Mouse (Mus musculus) spleen, postnatal 4 days (tissue): ENCODE data around the gene Stxbp6.
"Not testable (repeated sequence)": the region's sequence is repeated elsewhere in the genome, so short reads cannot be mapped to it uniquely, and the experiment has no call there.

Source experiments
- DNase-seq, 2 experiments: peaks; one replicate each; pipeline ENCODE4 v3.0.0; 2022; ENCODE audit warnings: low spot score in 2 of 2

Stxbp6 gene

DNA sequence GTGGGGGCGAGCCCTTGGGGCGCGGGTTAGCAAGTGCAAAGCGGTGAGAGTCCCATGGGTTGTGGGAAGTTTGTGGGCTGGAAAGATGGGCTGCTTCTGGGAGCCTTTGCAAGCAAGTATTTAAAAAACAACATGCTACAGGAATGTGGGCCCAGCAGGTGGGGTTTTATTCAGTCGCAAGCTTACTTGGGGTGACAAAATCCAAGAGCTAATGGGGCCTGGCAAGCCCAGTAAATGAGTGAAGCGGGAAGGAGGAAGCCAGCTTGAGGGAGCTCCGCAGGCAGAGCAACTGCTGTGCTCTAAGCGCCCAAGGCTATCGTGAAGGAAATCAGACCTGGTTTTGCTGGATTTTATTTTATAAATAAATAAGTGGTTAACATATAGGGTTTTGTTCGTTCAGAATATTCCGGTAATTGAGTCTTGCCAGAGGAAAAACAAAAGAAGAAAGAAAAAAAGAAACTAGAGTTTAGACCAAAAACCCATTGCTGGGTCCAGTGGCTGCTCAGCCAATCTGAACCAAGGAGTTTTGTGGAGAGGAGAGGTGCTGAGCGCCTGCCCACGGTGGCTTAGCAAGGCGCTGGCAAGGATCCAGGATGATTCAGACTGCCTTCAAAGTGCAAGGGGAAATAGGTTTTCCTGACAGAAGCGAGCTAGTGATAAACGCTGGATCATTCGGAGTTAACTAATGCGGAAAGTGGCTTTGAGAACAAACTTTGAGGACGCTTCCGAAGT is at the start of gene Stxbp6:
Stxbp6 (minus strand) TSS at position 99 of the 732 bp plus-strand sequence.
- DNase-seq: no peak

DNA sequence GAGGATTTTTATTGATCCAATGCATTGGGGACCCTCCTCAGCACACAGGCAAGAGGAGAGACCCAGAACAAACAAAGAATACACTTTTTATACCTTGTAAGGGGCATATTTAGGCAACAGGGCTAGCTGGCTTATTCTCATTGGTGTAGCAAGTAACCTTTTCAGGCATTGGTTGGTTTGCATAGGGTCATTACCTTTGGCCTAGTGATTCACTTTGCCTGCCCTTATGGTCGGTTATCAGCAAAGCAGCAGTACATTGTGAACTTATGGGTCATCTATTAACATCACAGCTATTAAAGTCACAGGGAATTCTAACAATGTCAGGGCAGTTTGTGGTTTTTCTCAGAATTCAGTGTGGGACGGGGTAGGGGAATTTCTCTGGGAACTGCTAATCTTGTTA is 28.4 kb upstream of the Stxbp6 start:
- not testable (repeated sequence) for DNase-seq

DNA sequence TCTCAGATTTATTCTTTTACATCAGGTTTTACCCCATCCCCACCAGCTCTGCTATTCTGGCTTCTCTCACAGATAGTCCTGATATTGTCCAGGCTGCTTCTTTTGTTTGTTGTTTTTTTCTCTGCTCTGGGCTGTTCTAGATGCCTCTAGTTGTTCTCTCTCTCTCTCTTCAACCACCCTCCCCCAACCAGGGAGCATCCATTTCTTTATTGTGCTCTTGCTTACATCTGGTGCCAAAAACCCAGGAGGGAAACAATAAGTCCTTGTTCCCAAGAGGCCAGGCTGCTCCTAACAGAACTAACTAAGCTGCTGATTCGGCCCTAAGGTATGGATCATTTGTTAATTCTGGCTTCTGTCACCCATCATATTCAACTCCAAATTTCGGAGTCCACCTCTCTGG is 19.2 kb upstream of the Stxbp6 start:
- no peak for DNase-seq

DNA sequence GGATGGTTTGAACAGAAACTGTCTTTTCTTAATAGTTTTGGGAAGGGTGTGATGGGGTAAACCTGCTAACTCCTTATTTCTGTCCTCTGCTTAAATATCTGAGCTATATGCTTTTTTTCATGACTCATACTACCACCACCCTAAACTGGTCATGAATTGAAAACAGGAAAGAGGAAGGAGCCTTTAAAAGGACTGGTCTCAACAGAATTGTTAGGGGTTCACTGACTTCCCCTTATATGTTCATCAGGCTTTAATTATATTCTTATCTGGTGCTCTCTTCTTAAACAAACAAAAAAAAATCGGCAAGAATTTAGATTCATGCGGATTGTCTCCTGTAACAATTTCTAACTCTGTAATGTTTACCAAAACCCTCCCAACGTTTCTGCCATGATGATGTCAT is 17.9 kb upstream of the Stxbp6 start:
- no peak for DNase-seq

DNA sequence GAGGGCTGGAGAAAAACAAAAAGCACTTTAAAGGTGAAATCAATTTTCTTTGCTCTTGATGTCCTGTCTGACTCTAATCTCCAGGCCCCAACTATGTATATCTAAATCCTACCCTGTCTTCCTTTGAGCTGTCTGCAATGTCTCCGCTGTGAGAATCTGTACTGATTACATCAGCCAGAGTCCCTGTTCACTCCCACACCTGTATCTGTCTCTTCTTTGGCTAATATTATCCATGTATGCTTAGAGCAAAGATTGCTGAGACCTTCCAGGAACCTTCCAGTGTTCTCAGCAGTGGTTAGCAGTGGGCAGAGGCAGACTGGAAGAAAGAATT is 8.6 kb upstream of the Stxbp6 start:
- no peak for DNase-seq

DNA sequence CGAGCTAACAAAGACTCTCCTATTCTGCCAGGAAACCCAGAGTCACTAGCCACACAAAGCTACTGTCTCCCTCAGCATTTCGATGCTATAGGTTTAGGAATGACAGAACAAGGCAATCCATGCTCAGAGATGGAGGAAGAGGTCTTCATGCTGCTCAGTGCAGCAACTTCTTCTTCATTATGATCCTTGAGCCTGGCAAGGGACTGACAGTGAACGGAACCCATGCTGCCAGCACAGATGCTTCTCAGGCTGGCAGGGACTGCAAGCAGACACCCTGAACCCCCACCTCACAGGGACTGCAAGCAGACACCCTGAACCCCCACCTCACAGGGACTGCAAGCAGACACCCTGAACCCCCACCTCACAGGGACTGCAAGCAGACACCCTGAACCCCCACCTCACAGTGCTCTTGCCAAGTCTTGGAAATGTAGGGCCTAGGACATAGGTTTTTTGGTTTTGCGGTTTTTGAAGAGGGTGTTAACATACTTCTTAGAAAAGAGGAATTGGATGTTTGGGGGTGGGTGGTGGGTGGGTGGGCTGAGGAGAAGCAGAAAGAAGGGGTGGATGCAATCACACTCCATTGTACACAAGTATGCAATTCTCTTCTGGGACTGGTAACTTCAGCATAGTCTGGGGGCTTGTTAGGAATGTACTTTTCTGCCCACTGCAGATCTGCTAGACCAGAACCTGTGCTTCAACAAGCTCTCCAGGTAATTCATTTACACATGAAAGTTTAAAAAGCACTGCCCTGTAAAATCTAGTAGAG is 8.1 kb upstream of the Stxbp6 start:
- DNase-seq: no peak

DNA sequence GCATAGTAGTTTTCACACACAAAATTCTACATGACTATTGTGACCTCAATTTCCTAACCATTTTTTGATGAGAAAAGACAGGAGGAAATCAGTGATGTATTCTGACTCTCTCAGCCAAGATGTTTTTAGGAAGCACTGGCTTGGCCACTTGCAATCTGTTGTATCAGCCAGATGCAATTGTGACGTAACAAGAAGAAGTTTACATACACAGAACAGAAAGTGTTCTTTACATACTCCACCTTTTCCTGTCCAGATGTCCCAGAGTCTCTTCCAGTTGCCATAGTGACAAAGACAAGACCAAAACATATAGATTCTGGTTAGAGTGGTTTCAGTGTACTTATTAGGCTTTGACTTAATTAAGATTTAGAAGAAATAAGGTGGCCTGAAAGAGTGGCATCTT is 7.1 kb upstream of the Stxbp6 start:
- DNase-seq: no peak

DNA sequence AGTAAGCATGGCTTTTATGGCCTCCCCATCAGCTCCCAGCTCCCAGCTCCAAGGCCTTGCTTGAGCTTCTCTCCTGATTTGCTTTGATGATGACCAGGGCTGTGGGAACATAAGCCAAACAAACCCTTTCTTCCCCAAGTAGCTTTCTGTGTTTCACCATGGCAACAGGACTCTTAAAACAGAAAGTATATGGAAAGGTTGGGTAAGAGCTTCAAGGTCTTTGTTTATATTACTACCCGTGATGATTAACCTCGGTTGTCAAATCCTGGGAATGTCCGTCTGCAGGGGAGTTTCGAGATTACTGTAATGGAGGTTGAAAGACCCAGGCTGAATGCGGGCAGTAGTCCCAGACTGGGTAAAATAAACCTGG is 6.2 kb upstream of the Stxbp6 start:
- DNase-seq: no peak

DNA sequence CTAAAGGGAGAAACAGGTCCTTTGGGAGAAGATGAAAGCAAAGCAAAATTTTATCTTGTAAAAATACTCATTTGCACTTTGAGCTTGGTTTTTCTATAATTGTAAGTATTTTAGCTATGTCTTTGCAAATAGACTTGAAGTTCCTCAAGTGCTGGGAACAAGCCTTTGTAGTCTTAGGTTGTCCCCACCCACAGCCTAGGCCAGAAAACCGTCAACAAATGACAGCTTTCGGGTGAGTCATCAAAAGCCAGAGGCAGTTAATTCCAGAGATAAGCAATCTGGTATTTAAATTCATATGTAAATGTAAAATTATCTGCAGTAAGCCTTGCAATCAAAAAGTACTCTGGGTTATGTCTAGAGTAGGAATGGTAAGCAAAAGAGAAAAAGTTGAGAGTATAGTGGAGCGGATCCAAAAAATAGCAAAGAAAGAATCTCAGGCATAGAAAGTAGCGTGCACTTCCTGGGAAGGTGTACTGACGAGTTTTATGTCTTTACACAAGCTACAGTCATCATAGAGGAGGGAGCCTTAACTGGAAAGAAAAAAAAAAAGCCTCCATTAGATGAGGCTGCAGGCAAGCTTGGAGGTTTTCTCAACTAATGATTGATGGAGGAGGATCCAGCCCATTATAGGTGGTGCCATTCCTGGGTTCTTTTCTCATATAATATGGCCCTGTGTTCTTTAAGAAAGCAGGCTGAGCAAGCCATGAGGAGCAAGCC is 5.7 kb upstream of the Stxbp6 start:
- no peak for DNase-seq

DNA sequence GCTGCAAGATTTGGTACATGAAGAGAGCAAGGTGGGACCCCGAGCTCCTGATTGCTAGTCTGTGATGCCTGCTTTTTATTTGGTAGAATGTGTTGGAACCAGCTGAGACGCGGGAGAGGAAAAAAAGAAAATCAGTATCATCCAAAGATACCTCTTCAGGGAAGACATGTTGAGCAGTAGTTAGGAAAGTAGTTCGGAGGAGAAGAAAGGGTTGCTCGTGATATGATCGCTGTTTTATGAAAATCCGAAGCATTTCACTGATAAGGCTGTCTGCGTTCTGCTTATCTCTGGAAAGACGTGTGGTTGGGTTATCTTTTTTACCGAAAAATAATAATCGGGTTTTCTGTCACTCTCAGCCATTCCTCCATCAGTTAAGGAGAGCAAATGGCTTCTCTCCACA is 1.1 kb upstream of the Stxbp6 start:
- no peak for DNase-seq

DNA sequence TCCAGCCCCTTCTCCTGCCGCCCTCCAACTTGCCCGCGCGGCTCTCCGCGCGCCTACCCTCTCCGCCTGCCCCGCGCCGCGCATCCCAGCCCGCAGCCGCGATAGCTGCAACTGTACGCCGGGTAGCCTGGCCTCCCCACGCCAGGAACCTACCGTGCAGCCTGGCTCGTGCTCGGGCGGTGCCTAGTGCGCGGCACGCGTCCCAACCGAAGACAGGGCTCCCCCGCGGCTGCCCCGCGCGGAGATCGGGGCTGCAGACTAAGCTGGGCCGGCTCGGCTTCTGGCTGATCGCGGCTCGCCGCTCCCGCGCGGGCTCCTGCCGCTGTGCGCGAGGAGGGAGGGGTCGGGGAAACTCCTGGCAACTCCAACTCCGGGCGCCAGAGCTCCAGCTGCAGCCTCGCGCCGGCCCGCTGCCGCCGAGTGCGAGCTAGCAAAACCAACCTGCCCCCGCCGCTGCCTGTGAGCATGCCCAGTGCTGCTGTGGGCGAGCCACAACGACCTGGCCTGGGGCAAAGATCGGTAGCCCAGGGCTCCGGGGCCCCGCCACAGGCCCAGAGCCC is 387 bp downstream of the Stxbp6 start:
- DNase-seq: peak in 1 of 2 experiments; percentile 61

DNA sequence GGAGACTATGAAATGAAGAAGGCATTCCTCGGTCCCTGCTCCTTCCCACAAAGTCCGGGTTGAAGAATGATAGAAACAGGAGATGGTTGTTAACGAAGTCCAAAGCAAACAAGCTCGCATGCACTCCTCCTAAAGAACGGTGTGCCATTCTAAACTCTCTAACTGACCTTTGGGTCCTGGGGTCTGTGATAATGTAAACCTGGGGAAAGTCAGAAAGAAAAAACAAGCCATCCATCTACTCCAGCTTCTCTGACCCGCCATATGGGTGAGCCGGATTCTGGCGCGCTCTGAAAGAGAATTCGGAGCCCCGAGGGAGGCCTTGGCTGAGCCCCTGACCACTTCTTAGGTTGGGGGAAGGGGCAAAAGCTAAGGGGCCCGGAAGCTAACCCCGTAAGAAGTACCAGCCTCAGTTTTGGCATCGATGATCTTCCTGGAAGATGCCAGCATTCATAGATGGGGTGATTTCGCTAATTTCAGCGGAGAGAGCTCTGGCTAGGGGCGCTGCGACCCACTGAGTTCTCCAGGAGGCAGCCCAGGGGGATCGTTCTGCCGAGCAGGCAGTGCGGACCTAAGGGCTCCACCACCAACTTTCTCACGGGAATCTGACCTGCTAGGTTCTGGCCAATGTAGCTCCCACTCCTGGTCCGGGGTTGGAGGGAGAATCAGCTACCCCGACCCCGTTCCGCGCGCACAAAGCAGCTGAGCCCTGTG is 1.0 kb downstream of the Stxbp6 start:
- no peak for DNase-seq

DNA sequence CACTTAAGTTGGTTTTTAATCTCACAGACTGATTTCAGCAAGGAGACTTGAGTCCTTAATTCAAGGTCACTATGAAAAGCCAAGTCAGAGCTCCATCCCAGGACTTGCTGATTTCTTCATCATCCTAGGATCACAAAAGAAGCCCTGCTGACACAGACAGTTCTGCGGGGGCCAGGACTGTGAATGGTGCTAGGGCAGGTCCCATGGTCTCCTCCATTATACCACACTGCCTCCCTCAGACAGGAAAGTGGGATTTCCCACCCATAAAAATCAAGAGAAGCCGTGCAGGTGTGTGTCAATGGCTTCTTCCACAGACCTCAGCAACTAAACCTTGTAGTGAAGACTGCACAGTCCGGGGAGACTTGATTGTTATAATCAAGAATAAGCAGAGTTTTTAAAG is 2.3 kb downstream of the Stxbp6 start:
- DNase-seq: no peak

DNA sequence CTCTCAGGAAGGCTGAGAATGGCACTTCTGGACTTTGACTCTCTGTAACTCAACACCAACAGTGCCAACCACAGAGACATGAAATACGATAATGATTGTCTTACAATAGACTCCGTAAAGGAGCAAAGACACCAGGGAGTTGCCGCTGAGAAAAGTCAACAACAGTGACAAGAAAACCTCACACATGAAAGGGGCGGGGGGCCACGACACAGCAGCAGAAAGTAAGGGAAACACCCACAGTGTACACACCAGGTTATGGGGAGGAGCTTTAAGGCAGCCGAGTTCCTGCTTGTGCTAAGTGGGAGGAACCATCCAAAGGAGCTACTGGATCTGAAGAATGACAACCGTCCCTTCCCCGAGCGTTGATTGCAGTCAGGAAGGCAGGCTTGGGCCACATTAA is 4.3 kb downstream of the Stxbp6 start:
- no peak for DNase-seq

DNA sequence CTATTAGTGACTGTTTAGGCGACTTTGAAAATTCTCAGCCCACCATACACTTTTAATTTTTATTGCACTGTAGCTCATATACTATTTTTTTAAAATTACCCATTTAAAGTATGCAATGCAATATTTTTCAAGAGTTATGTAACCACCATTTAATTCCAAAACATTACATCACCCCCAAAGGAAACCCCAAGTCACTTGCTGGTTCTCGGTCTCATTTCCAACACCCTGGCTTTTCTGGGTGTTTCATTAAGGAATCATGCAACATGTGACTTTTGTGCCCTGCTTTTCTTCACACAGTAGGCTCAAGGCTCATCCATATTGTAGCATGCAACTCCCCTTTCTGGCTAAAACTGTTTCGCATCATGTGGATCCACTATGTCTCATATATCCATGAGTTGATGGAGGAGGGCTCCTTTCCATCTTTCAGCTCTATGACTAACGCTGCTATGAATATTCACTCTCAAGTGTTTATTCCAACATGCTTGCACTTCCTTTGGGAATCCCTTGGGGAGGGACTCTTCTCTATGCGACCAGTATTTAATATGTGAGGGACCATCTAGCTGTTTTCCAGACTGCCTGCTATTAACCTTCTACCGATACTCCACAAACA is 6.3 kb downstream of the Stxbp6 start:
- DNase-seq: no peak

DNA sequence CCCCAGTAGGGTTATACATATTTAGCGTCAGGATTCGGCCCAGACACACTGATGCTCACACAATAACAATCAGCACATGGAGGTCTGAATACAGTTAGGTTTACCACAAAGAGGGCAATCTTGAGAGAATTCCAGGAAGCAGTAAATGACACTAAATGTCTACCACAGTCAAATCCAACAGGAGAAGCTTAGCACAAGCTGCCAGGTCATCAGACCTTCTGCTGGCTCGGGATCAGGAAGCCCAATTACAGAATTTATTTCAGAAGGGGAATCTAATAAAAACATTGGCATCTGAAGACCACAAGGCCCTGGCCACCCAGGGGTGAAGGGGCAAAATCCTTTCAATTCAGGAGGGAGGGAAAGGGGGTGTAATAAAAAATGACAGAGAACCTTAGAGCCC is 6.8 kb downstream of the Stxbp6 start:
- no peak for DNase-seq

DNA sequence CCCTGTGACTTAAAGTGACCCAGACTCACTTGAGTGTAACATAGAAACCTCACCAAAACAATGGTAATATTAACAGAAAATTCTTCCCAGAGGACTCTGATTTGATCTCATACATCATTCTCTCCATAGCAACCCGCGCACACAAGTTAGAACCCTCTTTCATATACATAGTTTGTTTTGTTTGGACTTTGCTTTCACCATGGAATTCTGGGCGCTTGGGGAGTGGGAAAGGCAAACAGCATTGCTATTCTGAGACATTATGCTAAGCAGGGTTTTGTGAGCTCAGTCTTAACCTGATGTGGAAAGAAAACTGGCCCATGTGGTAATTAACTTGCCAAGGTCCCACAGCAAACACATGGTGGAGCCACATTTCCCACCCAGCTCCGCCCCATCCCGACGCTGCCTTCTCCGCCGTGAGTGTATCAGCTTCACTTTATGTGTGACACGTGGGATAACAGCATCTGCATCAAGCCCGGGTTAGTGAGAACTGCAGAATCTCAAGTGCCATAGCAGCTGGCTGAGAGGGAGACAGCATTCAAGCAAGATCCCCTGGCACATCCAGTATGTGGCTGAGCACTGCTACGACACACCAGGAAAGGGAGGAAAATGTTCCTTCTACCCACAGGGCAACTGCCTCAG is 7.3 kb downstream of the Stxbp6 start:
- no peak for DNase-seq

DNA sequence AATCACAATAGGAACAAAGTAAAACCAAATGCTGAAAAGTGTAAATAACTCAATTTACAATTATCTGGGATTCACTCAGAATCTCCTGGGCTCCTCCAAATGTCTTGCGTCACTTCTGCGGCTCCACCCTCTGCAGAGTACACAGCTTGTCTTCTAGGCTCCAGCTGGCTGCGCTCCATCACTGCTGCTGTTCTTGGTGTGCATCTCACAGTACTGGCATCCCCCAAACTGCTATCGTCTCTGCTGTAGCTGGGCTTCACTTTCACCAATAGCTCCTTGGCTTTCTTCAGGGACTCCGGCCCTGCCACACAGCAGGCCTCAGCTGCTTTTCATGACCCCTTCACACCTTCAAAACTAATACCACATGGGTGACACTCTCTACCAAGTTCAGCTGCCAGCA is 10.9 kb downstream of the Stxbp6 start:
- DNase-seq: no peak

DNA sequence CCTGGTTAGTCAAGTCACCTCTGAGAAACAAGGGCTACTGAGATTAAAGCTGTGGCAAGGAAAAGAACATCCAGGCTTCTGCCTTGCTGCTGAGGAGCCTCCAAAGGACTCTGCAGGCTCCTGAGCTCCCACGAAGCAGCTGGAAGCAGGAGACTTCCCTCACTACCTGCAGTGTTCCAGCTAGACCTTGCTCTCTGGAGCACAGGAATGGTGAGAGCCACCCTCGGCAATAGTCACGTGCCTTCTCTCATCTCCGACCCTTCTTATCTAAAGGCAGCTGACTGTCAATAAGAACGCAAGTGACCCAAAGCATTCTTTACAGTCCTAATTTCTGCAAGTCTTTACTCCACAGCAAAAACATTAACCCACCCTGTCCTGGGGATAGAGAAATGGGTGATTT is 13.2 kb downstream of the Stxbp6 start:
- DNase-seq: no peak

DNA sequence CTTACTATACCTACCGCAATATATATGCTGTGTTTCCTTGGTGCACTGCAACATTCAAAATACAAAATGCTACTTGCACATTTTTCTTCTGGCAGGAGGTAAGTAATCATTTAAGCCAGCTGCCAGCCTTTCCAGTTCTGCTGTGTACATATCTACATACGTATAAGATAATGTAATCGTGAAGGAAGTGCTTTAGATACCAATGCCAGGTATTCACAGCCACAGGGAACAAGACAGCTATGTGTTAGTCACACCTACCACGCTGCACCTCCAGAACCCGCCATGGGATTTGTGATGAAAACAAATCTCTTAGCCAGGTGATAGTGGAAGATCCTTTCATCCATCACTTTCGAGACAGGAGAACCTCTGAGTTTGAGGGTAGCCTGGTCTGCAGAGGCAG is 13.7 kb downstream of the Stxbp6 start:
- no peak for DNase-seq

DNA sequence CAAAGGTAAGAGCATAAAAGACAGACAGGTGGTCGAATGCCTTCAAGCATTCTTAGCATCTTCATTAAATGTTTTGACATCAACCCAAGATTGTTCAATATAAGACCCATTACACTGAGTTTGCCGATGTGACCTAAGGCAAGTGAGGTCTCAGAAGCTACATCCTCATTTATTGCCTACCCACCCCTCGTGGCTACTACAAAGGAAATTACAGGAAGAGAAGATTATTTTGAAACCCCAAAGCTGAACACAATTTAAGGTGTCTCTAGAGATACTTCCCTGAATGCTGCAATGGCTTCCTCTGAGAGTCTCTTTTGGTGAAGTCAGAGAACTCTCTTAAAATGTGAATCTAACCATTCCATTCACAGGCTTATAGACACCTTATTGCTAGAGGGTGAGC is 16.5 kb downstream of the Stxbp6 start:
- no peak for DNase-seq
